Mouse (Mus musculus) spleen, adult 2 months (tissue): Measurements from ENCODE around the gene C7.

Experiments used
- CTCF ChIP-seq: fragments of 200-500 bp; IDR thresholded peaks from 2 replicates; pipeline ENCODE4 v1.5.1; 2011; ENCODE audit warnings: mild to moderate bottlenecking, inconsistent platforms; ENCODE audit not compliant: insufficient read depth, insufficient read length, insufficient replicate concordance; ENCODE audit errors: extremely low read depth
- POLR2A ChIP-seq: fragments of 200-500 bp; IDR thresholded peaks from 2 replicates; pipeline ENCODE4 v1.6.1; 2011; ENCODE audit warnings: low read depth, low read length, inconsistent platforms

DNA sequence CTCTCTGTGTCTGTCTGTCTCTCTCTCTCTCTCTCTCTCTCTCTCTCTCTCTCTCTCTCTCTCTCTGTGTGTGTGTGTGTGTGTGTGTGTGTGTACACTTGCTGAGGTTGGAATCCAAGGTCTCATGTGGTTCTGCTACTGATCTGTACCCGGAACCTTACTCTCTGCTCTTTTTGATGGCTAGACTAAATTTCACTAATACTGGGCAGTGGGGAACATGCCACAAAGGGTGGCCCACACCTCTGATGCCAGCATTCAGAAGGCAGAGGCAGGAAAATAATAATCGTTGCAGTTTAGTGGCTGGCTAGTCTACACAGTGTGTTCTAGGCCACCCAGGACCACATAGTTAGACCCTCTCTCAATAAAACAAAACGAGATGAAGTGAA, 45.1 kb upstream of the C7 start:
- TF ChIP-seq CTCF = no peak
- TF ChIP-seq POLR2A = no peak
